Mouse (Mus musculus): ENCODE data around the gene Nr4a1.

The Nr4a1 gene

GRCm38 (mm10) chr15:101233183-101233582, 20.9 kb upstream of the Nr4a1 start:
- DNase-seq (ENCODE audit: low read depth, low spot score), result no peak

DNA sequence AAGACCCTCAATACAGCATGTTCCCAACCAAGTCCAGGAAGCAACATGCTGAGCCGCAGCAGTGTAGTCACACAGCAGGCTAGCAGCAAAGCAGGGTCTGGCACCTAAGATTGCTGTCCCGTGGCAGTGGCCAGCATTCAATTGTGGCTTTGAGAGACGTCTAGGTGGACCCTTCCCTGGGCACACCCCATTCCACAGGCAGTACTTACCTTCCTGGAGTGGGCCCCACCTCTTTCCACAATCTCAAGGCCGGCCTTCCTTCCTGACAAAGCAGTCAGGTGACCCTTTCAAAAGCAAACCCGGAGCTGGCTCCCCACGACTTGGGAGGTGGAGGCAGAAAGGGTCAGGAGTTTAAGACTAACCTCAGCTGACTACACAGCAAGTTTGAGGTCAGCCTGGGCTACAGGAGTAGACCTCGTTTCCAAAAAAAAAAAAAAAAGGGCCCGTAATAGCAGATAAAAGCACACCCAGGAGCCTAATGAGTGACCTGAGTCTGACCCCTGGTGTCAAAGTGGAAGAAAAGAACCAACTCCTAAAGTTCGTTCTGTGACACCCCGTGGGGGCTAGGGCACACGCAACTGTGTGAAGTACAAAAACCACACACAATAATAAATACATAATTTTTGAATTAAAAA, 20.3 kb upstream of the Nr4a1 start:
- DNase-seq (ENCODE audit: low read depth, low spot score), result no peak

- no peak for DNase-seq (ENCODE audit: low read depth, low spot score)
Observed at GRCm38 (mm10) chr15:101234611-101235341, 19.3 kb upstream of the Nr4a1 start.

GRCm38 (mm10) chr15:101235342-101235698, 18.7 kb upstream of the Nr4a1 start:
- no peak for DNase-seq (ENCODE audit: low read depth, low spot score)

DNA sequence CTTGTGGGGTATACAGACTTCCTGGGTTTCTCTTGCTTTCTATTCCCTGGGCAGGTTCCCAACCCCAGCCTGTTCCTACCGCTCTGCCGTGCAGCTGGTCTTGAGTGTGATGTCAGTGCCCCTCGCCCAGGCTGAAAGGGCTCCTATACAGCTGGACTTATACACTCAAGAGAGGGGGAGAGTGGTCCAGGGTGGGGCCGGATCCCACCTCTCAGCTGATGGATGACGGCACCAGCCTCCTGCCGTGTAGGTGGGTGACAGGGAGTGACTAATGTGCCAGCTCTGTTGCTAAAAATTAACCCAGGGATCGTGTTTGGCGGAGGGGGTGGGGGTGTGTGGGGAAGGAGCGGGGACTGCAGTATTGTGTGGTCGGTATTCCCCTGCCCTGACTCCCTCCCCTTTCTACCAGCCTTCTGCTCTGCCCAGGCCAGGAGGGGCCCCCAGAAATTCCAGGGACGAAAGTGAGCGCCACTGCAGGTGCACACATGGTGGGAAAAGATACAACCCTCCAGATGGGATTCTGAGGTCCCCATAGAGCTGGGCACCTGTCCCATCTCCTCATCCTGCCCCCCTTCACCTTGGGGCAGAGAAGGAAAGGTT, 18.2 kb upstream of the Nr4a1 start:
- no peak for DNase-seq (ENCODE audit: low read depth, low spot score)

- DNase-seq (ENCODE audit: low read depth, low spot score), result peak; percentile 68
Observed at GRCm38 (mm10) chr15:101236878-101237277, 17.2 kb upstream of the Nr4a1 start.

GRCm38 (mm10) chr15:101238885-101239511, 15.1 kb upstream of the Nr4a1 start:
- DNase-seq (ENCODE audit: low read depth, low spot score), result peak; percentile 69

DNA sequence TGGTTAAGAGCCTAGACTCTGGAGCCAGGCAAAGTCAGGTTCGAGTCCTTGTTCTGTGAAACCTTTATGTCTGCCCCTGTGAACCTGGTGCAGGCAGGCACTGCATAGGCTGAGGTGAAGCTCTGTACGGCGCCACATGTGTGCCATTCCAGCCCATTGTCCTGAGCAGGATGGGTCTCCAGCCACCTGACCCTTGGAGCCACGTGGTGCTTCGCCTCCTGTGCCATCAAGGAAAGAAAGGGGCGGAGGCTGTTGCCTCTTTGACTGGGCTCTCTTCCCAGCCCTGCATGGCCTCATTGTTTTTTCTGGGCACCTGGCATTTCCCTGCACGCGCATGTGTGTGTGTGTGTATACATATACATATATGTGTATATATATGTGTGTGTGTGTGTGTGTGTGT, 14.2 kb upstream of the Nr4a1 start:
- no peak for DNase-seq (ENCODE audit: low read depth, low spot score)

DNA sequence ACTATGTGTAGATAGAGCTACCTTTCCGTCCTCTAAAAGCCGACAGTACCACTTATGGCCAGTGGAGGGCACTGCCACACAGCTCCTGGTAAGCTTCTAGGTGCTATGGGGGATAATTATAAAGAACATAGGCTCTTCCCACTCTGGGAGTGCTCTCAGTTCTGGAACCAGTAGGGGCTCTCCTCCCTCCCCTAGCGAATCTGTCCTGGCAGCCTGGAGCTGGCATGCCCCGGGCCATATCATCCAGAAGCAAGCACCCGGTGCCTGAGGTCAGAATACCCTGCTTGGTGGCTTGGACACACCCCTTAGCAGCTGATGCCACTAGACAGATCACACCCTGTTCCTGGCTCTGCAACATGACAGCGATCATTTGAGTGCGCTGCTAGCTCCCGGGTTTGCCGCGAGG, 13.3 kb upstream of the Nr4a1 start:
- DNase-seq (ENCODE audit: low read depth, low spot score), result peak; percentile 86

GRCm38 (mm10) chr15:101241236-101241635, 12.8 kb upstream of the Nr4a1 start:
- DNase-seq (ENCODE audit: low read depth, low spot score), result no peak

- DNase-seq (ENCODE audit: low read depth, low spot score), result no peak
Observed at GRCm38 (mm10) chr15:101241853-101242252, 12.2 kb upstream of the Nr4a1 start.

- DNase-seq (ENCODE audit: low read depth, low spot score), result peak; percentile 66
Observed at GRCm38 (mm10) chr15:101242645-101243044, 11.4 kb upstream of the Nr4a1 start.

GRCm38 (mm10) chr15:101244012-101244411, 10.1 kb upstream of the Nr4a1 start:
- DNase-seq (ENCODE audit: low read depth, low spot score), result no peak

DNA sequence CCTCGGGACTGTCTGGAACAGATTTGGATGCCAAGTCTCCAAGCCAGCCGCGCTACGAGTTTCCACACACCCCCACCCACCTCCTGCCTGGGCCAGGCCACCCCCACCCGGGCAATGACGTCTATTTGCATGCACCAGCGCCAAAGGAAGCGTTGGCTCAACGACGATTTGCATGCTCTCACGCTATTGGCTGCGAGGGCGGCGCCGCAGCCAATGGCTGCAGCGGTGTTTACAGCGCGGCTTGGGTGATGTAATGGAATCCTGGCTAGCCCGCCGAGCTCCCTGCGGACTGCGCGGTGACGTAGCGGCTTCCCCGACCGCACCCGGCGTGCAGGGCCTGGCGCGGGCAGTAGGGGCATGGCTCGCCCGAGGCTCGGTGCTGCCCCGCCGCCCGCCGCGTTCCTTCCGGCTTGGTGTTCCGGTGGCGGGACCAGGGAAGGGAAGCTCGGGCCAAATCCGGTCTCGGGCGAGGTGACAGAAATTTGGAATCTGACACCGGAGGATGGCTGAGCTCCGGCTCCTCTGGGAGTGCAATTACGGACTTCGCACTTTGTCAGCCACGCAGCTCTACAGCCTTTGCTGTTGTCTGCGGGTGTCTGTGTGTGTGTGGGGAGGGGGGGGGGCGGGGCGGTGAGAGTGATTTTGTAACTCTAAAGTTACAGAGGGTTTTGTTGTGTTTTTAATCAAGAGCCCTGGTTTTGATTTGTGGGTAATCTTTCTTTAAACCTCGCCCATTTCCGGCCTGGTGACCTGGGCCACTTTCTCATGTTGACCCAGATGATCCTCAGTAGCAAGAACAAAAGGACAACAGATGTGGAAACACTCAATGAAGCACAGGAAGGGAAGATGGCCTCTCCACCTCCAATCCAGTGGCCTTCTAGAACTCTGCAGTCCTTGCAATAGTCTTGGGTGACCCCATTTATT, 7.6 kb upstream of the Nr4a1 start:
- DNase-seq (ENCODE audit: low read depth, low spot score), result peak; percentile 99

DNA sequence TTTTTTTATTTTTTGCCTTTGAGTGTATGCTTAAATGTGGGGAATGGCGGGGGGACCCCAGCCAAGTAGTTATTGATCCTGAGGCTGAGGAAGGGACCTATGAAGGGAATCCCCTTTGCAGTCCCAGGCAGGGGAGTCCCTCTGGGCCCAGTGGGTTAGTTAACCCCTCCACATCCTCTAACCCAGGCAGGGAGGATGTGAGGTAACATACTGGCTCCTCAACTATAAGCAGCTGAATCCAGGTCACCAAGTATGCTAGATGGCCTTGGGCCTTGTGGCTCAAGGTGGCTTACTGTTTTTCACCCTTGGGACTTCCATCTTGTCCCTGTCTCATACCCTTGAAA, 6.9 kb upstream of the Nr4a1 start:
- no peak for DNase-seq (ENCODE audit: low read depth, low spot score)

- DNase-seq (ENCODE audit: low read depth, low spot score), result no peak
Observed at GRCm38 (mm10) chr15:101248029-101248710, 5.9 kb upstream of the Nr4a1 start.

- no peak for DNase-seq (ENCODE audit: low read depth, low spot score)
Observed at GRCm38 (mm10) chr15:101250220-101250800, 3.8 kb upstream of the Nr4a1 start.

DNA sequence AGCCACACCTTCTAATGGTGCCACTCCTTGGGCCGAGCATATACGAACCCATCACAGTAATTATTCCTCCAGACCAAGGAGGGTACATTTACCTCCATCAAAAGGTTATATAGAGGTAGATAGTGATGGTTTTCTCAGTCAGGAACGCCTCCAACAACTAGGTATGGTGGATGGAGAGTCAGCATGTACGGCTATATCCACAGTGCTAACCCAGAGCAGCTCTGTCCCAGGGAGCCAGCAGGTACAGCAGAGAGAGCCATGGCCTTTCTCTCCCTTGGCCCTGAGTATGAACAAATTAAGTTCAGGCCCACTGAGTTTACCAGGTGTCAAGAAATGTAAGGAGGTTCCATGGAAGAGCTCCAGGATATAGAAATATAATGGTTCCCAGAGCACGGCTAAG, 2.1 kb upstream of the Nr4a1 start:
- DNase-seq (ENCODE audit: low read depth, low spot score), result no peak

GRCm38 (mm10) chr15:101252614-101253013, 1.5 kb upstream of the Nr4a1 start:
- DNase-seq (ENCODE audit: low read depth, low spot score), result no peak

DNA sequence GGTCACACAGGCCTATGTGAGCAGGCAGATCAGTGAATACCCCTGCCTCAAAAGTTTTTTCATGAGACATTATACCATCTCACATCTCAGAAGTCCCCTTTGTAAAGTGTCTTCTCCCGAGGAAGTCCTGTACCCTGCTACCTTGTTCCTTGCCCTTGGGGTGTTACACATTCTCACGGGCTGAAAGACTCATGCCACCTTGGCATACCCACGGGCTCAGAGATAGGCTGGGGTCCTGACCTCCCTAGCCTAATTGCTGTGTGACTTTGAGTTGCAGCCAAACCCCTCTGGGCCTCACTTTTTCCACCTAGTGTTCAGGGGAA, 545 bp upstream of the Nr4a1 start:
- no peak for DNase-seq (ENCODE audit: low read depth, low spot score)

Data from mesoderm, embryonic 11.5 days (tissue).